Mouse (Mus musculus) heart, embryonic 14.5 days (tissue): Measurements from ENCODE around the gene Hilpda. TPM values are rescaled to one million over a fixed set of nuclear protein-coding genes. Genes with fewer than 3 reads are reported as not detected.

ENCODE experiments used
- ATAC-seq: fragments of 200-750 bp; cut with Nextera tagmentation; 2 replicates; pipeline ENCODE4 v1.8.0; 2017; ENCODE audit warnings: low read depth, moderate TSS enrichment; ENCODE audit not compliant: insufficient number of reproducible peaks, insufficient read depth, low FRiP score
- H3K27ac ChIP-seq, 2 experiments: fragments of 200-500 bp in 1 of 2; fragments of 300-500 bp in 1 of 2; sonication (generic) in 1 of 2; replicated peaks in 1 of 2; 2 replicates each; pipeline ENCODE4 v1.5.1; 2012 to 2014; ENCODE audit warnings: low read depth in 2 of 2, low read length in 2 of 2, control low read depth in 1 of 2, mild to moderate bottlenecking in 1 of 2, mixed read lengths in 1 of 2; ENCODE audit not compliant: control insufficient read depth in 1 of 2, insufficient read depth in 1 of 2
- H3K27me3 ChIP-seq: fragments of 300-500 bp; sonication (generic); 2 replicates; pipeline ENCODE4 v1.6.1; 2014; ENCODE audit warnings: mild to moderate bottlenecking, low read length, control low read depth; ENCODE audit not compliant: control insufficient read depth, insufficient read depth
- H3K36me3 ChIP-seq: fragments of 300-500 bp; sonication (generic); 2 replicates; pipeline ENCODE4 v1.6.1; 2014; ENCODE audit warnings: mild to moderate bottlenecking, control low read depth, low read length, mixed read lengths; ENCODE audit not compliant: control insufficient read depth, insufficient read depth
- H3K4me1 ChIP-seq, 2 experiments: fragments of 200-500 bp in 1 of 2; fragments of 300-500 bp in 1 of 2; sonication (generic) in 1 of 2; 2 replicates each; pipeline ENCODE4 v1.6.1; 2012 to 2014; ENCODE audit warnings: low read length in 2 of 2, control low read depth in 1 of 2, mixed read lengths in 1 of 2; ENCODE audit not compliant: control insufficient read depth in 2 of 2, insufficient read depth in 2 of 2
- H3K4me2 ChIP-seq: fragments of 300-500 bp; sonication (generic); 2 replicates; pipeline ENCODE4 v1.6.1; 2014; ENCODE audit warnings: mild to moderate bottlenecking, low read length
- H3K4me3 ChIP-seq, 2 experiments: fragments of 200-500 bp in 1 of 2; fragments of 300-500 bp in 1 of 2; sonication (generic) in 1 of 2; 2 replicates each; pipeline ENCODE4 v1.5.1; 2012 to 2014; ENCODE audit warnings: low read length in 2 of 2, mild to moderate bottlenecking in 2 of 2, control low read depth in 1 of 2, low read depth in 1 of 2, moderate library complexity in 1 of 2; ENCODE audit not compliant: control insufficient read depth in 1 of 2, insufficient read depth in 1 of 2
- H3K9ac ChIP-seq: fragments of 300-500 bp; sonication (generic); 2 replicates; pipeline ENCODE4 v1.6.1; 2014; ENCODE audit warnings: mild to moderate bottlenecking, low read length
- H3K9me3 ChIP-seq: fragments of 300-500 bp; sonication (generic); 2 replicates; pipeline ENCODE4 v1.6.1; 2016; ENCODE audit warnings: low read length, control low read depth; ENCODE audit not compliant: control insufficient read depth
- WGBS: fragments of 180-500 bp; shearing (Covaris S2); extraction: QIAGEN DNeasy Blood & Tissue Kit; methylation state at CpG from one replicate; pipeline ENCODE4 v1.1.7; 2014; 5-methylcytosine and 5-hydroxymethylcytosine counted together
- polyA plus RNA-seq: library from polyadenylated mRNA; unstranded; fragments of >200 nt; fragmentation: Nextera tagmentation; extraction: Ambion mirVana; gene quantifications from 2 replicates; pipeline ENCODE4 v1.2.1, GENCODE M21; 2014

Gene Hilpda
- polyA plus RNA-seq, 1 experiment from 2014 or later = 28.2 TPM

DNA sequence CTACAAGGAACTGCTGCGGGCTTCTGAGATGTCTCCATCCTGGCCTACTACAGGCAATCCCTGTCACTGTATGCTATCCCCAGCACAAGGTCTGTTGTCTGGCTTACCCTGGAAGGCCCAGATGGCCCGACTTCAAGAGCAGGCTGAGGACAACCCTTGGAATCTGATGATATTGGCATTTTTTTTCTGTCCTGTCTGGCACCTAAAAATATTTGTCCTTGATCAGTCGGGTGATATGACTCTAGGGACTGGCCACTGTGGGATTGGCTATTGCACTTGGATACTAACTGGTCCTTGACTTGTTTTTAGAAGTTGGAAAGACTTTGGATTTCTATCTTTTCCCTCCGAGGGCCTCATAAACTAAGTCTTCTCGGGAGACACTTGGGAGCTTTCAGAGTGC is 10.5 kb upstream of the Hilpda start:
- Histone ChIP-seq H3K4me1 (no peaks in the 10 kb centered on the region), H3K27me3 (no peaks in the 10 kb centered on the region), H3K27ac (no peak overlapping the region), H3K4me2 (no peak overlapping the region), H3K4me3 (no peak overlapping the region), H3K9ac (no peak overlapping the region), H3K36me3 (no peaks in the 10 kb centered on the region), H3K9me3 (no peaks in the 10 kb centered on the region)
- WGBS = 63% methylated on average over 5 of the region's 5 CpGs
- ATAC-seq = no peak

- Histone ChIP-seq H3K4me1 (no peaks in the 10 kb centered on the region), H3K9me3 (no peaks in the 10 kb centered on the region), H3K27ac (no peak overlapping the region), H3K27me3 (no peaks in the 10 kb centered on the region), H3K36me3 (no peaks in the 10 kb centered on the region), H3K9ac (no peak overlapping the region), H3K4me3 (no peak overlapping the region), H3K4me2 (no peak overlapping the region)
- WGBS = 60% methylated on average over 6 of the region's 6 CpGs
- ATAC-seq = no peak
Measured at GRCm38 (mm10) chr6:29263650-29264455, 8.4 kb upstream of the Hilpda start.

GRCm38 (mm10) chr6:29264456-29264781 is 7.9 kb upstream of the Hilpda start:
- WGBS = 69% methylated on average over 3 of the region's 3 CpGs

DNA sequence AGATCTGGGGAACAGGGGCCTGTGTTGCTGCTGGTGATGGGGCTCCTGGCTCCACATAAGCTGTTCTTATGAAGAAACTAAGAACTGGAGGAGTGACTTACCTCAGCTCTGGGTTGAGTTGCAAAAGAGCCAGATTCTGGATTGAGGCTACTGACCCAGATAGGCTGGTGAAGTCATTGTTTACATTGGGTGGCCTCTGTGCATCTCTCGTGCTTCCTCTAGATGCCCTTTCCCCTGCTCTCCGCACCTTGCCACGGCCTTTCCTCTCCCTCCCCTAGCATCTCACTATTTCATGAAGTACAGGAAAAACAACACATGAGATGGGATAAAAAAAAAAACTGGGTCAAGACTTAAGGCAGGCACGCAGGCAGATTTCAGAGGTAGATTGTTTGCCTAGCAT is 5.4 kb upstream of the Hilpda start:
- no peaks in the 10 kb centered on the region for H3K27me3 ChIP-seq
- no peak overlapping the region for H3K4me3 ChIP-seq
- H3K4me2 ChIP-seq = no peak overlapping the region
- no peak overlapping the region for H3K27ac ChIP-seq
- H3K4me1 ChIP-seq = peaks cover 6 to 7% of the 10 kb centered on the region in 2 experiments; a peak in 3 of 4 replicates
- H3K36me3 ChIP-seq = no peaks in the 10 kb centered on the region
- ATAC-seq = no peak
- no peaks in the 10 kb centered on the region for H3K9me3 ChIP-seq
- 63% methylated on average over 4 of the region's 4 CpGs for WGBS
- no peak overlapping the region for H3K9ac ChIP-seq

More at GRCm38 (mm10) chr6:29264456-29264781, 7.9 kb upstream of the Hilpda start:
- H3K27ac ChIP-seq = no peak overlapping the region
- no peaks in the 10 kb centered on the region for H3K36me3 ChIP-seq
- no peak for ATAC-seq
- H3K4me1 ChIP-seq = no peaks in the 10 kb centered on the region
- H3K27me3 ChIP-seq = no peaks in the 10 kb centered on the region
- H3K4me2 ChIP-seq = no peak overlapping the region
- H3K4me3 ChIP-seq = no peak overlapping the region
- no peaks in the 10 kb centered on the region for H3K9me3 ChIP-seq
- no peak overlapping the region for H3K9ac ChIP-seq

DNA sequence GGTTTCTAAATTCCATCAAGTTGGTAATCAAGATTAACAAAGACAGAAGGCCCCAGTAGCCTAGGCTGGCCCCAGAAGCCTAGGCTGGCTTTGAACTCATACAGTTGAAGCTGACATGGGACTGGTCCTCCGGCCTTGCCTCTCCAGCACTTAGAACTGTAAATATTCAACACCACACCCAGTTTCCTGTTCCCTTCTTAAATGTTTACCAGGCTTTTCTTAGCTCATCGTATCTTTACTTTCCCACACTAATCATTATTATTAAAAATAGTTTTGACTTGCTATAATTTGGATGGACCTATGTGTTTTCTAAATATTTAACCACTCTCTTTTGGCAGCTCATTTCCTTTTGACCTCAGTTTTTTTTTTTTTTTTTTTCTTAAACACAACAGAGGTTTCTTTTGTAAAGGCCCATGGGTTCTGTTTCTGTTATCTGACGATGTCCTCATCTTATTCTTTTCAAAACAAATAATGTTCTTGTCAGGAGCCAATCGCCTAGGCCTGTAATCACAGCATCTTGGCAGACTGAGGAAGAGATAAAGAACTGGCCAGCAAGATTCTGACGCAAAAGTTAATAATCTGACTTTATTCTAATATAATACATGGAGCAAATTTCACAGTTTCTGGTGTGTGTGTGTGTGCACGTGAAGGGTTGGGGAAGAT is 3.2 kb upstream of the Hilpda start:
- no peak overlapping the region for H3K4me3 ChIP-seq
- no peak overlapping the region for H3K9ac ChIP-seq
- no peak overlapping the region for H3K4me2 ChIP-seq
- peaks cover 9 to 13% of the 10 kb centered on the region in 2 experiments for H3K4me1 ChIP-seq
- no peak for ATAC-seq
- no peaks in the 10 kb centered on the region for H3K9me3 ChIP-seq
- no peaks in the 10 kb centered on the region for H3K36me3 ChIP-seq
- WGBS = 64% methylated on average over 6 of the region's 6 CpGs
- H3K27ac ChIP-seq = no peak overlapping the region
- no peaks in the 10 kb centered on the region for H3K27me3 ChIP-seq

DNA sequence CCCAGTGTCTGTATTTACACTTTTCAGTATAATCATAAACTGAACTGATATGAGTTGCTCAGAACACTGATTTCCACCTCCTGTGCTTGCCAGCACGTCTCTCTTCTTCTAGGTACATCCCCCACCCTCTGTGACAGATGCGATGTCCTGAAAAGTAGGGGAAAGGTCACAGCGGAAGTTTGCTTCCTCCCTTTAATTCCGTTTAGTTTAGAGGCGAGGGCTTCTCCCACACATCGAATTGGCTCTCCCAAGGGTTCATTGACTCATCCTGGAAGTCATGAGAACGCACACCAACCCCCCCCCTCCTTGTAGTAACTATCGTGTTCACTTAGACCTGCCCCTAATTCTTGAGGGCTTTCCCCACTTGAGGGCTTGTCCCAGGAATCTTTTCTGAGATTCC is 1.3 kb upstream of the Hilpda start:
- WGBS = 4% methylated on average over 8 of the region's 8 CpGs
- Histone ChIP-seq H3K9me3 (no peaks in the 10 kb centered on the region), H3K27me3 (no peaks in the 10 kb centered on the region), H3K9ac (no peak overlapping the region), H3K27ac (0 out of 4 replicates have a peak overlapping the region, but pooled peaks of 1 of the 2 experiments have one; percentile 17), H3K4me2 (peak overlapping the region; percentile 52), H3K36me3 (peaks cover 16% of the 10 kb centered on the region), H3K4me3 (no peak overlapping the region), H3K4me1 (peaks cover 9 to 13% of the 10 kb centered on the region in 2 experiments)
- no peak for ATAC-seq

GRCm38 (mm10) chr6:29276746-29277145 is 4.5 kb downstream of the Hilpda start:
- Histone ChIP-seq H3K4me2 (no peak overlapping the region), H3K9me3 (no peaks in the 10 kb centered on the region), H3K27me3 (no peaks in the 10 kb centered on the region), H3K36me3 (peaks cover 17% of the 10 kb centered on the region), H3K27ac (no peak overlapping the region), H3K4me1 (peaks cover 2 to 15% of the 10 kb centered on the region in 2 experiments; a peak in 2 of 4 replicates), H3K4me3 (no peak overlapping the region), H3K9ac (no peak overlapping the region)
- 93% methylated on average over 5 of the region's 5 CpGs for WGBS
- no peak for ATAC-seq
